Mouse (Mus musculus) forebrain, embryonic 12.5 days (tissue): Measurements from ENCODE around the gene Tox2. TPM values are rescaled to one million over a fixed set of nuclear protein-coding genes. Genes with fewer than 3 reads are reported as not detected.
A peak's percentile ranks its signal among the peaks of the same experiment; 100 is the strongest.

Source experiments
- ATAC-seq: fragments of 200-750 bp; cut with Nextera tagmentation; 2 replicates; pipeline ENCODE4 v1.8.0; 2017; ENCODE audit warnings: moderate TSS enrichment; ENCODE audit not compliant: low FRiP score
- H3K27ac ChIP-seq: fragments of 300-500 bp; sonication (generic); 2 replicates; pipeline ENCODE4 v1.5.1; 2016; ENCODE audit warnings: mild to moderate bottlenecking
- H3K27me3 ChIP-seq: fragments of 300-500 bp; sonication (generic); 2 replicates; pipeline ENCODE4 v1.6.1; 2016; ENCODE audit warnings: mild to moderate bottlenecking
- H3K36me3 ChIP-seq: fragments of 300-500 bp; sonication (generic); replicated peaks from 2 replicates; pipeline ENCODE4 v1.6.1; 2016; ENCODE audit warnings: mild to moderate bottlenecking
- H3K4me1 ChIP-seq: fragments of 300-500 bp; sonication (generic); 2 replicates; pipeline ENCODE4 v1.6.1; 2016
- H3K4me2 ChIP-seq: fragments of 300-500 bp; sonication (generic); 2 replicates; pipeline ENCODE4 v1.6.1; 2016; ENCODE audit warnings: mild to moderate bottlenecking, moderate library complexity
- H3K4me3 ChIP-seq: fragments of 300-500 bp; sonication (generic); replicated peaks from 2 replicates; pipeline ENCODE4 v1.5.1; 2016; ENCODE audit warnings: mild to moderate bottlenecking
- H3K9ac ChIP-seq: fragments of 300-500 bp; sonication (generic); 2 replicates; pipeline ENCODE4 v1.6.1; 2016; ENCODE audit warnings: mild to moderate bottlenecking
- H3K9me3 ChIP-seq: fragments of 300-500 bp; sonication (generic); 2 replicates; pipeline ENCODE4 v1.6.1; 2016
- WGBS: fragments of 180-500 bp; shearing (Covaris S2); methylation state at CpG from one replicate; pipeline ENCODE4 v1.1.7; 2016; 5-methylcytosine and 5-hydroxymethylcytosine counted together
- polyA plus RNA-seq: library from polyadenylated mRNA; unstranded; fragments of >200 nt; fragmentation: Nextera tagmentation; extraction: Ambion mirVana; gene quantifications from 2 replicates; pipeline ENCODE4 v1.2.1, GENCODE M21; 2016

Gene Tox2
- 27.2 and 31.6 TPM in 2 replicates for polyA plus RNA-seq

DNA sequence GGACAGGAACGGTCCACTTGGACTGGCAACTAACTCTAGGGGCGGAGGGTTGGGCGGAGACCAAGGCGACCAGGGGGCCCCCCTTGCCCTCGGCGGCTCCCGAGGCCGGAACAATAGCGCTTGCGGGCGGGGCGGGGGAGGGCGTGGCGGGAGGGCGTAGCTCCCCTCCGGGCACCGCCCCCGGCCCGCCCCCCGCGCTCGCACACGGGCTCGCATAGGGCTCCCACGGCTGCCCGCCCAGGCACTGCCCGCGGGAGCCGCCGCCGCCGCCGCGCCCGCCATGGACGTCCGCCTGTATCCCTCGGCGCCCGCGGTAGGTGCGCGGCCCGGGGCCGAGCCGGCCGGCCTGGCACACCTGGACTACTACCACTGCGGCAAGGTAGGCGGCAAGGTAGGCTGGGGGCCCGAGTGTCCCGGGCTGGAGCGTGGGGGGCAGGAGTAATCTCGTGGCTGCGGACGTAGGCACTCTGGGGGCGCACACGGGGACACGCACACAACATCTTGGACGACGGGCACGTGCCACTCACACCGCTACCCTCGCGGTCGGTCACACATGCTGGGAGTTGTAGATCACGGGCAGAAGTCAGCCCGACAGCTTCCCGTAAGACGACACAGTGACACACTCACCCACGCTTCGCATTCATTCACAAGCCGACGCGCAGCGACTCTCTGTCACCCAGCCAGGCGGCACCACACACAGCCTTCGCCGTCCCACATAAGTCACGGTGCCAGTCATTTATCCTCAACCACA is at the start of gene Tox2:
Tox2 (plus strand) TSS at position 242 of the 751 bp plus-strand sequence.
- Histone ChIP-seq H3K9me3 (peaks cover 9% of the 10 kb centered on the region; the same call in 1 of the 2 replicates), H3K27me3 (peaks cover 22% of the 10 kb centered on the region; the same call in 1 of the 2 replicates), H3K4me3 (peak within 1 kb of the TSS; percentile 67), H3K9ac (peak within 1 kb of the TSS; percentile 80), H3K27ac (peak within 1 kb of the TSS; percentile 83), H3K4me2 (peak within 1 kb of the TSS; percentile 91), H3K4me1 (peaks cover 45% of the 10 kb centered on the region), H3K36me3 (no peaks in the 10 kb centered on the region)
- ATAC-seq = peak; percentile 86
- WGBS = under 1% methylated on average over 63 of the region's 79 CpGs

DNA sequence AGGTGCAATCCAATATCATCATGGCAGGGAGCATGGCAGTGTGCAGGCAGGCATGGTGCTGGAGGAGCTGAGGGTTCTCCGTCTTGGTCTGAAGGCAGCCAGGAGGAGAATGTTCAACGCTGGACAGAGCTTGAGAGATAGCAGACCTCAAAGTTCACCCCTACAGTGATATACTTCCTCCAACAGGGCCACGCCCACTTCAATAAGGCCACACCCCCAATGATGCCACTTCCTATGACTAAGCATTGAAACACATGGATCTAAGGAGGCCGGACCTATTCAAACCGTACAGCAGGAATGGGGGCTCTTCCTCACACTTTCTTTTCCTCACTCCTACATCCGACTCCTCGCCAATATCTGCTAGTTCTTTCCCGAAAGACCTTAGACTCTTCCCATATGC is 48.3 kb upstream of the Tox2 start:
- Histone ChIP-seq H3K4me3 (no peak overlapping the region), H3K4me2 (no peak overlapping the region), H3K9ac (no peak overlapping the region), H3K9me3 (no peaks in the 10 kb centered on the region), H3K27ac (no peak overlapping the region), H3K36me3 (no peaks in the 10 kb centered on the region), H3K27me3 (no peaks in the 10 kb centered on the region), H3K4me1 (peaks cover 24% of the 10 kb centered on the region)
- 88% methylated on average over 8 of the region's 8 CpGs for WGBS
- no peak for ATAC-seq

DNA sequence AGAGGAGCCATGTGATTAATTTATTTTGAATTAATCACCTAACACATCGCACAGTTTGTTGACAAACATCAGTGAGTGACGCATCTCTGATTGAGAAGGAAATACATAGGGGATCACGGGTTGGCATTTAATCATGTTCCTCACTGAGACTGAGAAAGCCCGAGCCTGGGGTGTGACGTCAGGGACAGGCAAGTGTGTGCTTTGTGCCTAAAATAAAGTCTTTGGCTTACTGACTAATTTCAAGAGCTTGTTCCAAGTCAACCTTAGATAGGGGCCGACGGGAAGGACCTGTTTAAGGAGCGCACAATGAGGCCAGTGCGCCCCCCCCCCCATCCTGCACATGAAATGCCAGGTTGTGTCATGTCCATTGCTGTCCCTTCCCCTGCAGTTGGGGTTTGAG is 43.9 kb upstream of the Tox2 start:
- no peak overlapping the region for H3K9ac ChIP-seq
- H3K4me2 ChIP-seq = no peak overlapping the region
- H3K4me1 ChIP-seq = no peaks in the 10 kb centered on the region
- ATAC-seq = no peak
- H3K9me3 ChIP-seq = no peaks in the 10 kb centered on the region
- no peak overlapping the region for H3K27ac ChIP-seq
- no peaks in the 10 kb centered on the region for H3K36me3 ChIP-seq
- H3K27me3 ChIP-seq = no peaks in the 10 kb centered on the region
- no peak overlapping the region for H3K4me3 ChIP-seq
- 92% methylated on average over 9 of the region's 9 CpGs for WGBS

DNA sequence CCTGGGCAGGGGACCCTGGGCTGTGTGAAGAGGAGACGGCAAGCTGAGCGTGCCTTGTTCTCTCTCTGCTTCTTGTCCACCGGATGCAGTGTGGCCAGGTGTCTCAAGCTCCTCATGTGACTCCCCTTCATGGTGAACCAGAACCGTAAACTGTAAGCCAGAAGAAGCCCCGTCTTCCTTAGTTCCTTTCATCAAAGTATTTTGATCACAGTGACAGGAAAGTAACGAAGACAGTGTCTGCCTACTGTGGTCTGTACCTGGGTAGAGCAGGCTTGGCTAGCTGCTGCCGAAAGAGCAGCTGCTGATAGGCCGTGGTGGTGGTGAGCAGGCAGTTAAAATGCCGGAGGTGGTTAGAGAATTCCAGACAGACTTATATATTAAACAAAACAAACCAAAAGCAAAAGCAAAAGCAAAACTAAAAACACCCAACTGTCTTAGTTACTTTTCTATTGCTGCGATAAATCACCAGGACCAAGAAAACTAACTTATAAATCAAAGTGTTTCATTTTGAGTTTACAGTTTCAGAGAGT is 38.4 kb upstream of the Tox2 start:
- Histone ChIP-seq H3K27me3 (no peaks in the 10 kb centered on the region; the same call in 1 of the 2 replicates), H3K36me3 (no peaks in the 10 kb centered on the region), H3K4me2 (no peak overlapping the region), H3K4me3 (no peak overlapping the region), H3K27ac (no peak overlapping the region), H3K9ac (no peak overlapping the region), H3K4me1 (peaks cover 13% of the 10 kb centered on the region), H3K9me3 (no peaks in the 10 kb centered on the region)
- ATAC-seq = no peak
- 93% methylated on average over 10 of the region's 10 CpGs for WGBS

GRCm38 (mm10) chr2:163166067-163166805 is 36.7 kb upstream of the Tox2 start:
- Histone ChIP-seq H3K36me3 (no peaks in the 10 kb centered on the region), H3K9ac (no peak overlapping the region), H3K27me3 (no peaks in the 10 kb centered on the region; the same call in 1 of the 2 replicates), H3K9me3 (no peaks in the 10 kb centered on the region), H3K4me2 (no peak overlapping the region), H3K4me3 (no peak overlapping the region), H3K4me1 (peaks cover 14% of the 10 kb centered on the region), H3K27ac (no peak overlapping the region)
- 65% methylated on average over 13 of the region's 13 CpGs for WGBS
- ATAC-seq = peak; percentile 64

DNA sequence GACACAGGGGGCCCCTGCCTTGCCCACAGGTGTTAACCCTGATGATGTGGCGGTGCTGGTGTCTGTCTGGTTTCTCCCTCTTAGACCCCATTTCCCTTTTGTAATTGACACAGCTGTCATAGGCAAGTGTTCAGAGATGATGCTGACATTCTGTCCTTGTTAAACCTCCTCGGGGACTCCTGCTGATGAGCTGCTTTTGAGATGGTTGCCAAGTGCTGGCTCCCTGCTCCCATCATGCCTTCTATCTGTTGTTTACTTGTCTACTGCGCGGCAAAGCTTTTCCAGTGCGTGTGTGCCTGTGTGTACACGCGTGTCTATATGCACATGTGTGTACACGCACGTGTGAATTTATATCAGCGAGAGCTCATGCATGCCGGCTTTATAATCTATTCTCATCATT is 31.0 kb upstream of the Tox2 start:
- Histone ChIP-seq H3K9me3 (no peaks in the 10 kb centered on the region), H3K4me2 (no peak overlapping the region), H3K36me3 (no peaks in the 10 kb centered on the region), H3K4me3 (no peak overlapping the region), H3K27ac (no peak overlapping the region), H3K27me3 (peaks cover 3% of the 10 kb centered on the region; the same call in 1 of the 2 replicates), H3K4me1 (peaks cover 7% of the 10 kb centered on the region), H3K9ac (no peak overlapping the region)
- 92% methylated on average over 11 of the region's 11 CpGs for WGBS
- no peak for ATAC-seq

DNA sequence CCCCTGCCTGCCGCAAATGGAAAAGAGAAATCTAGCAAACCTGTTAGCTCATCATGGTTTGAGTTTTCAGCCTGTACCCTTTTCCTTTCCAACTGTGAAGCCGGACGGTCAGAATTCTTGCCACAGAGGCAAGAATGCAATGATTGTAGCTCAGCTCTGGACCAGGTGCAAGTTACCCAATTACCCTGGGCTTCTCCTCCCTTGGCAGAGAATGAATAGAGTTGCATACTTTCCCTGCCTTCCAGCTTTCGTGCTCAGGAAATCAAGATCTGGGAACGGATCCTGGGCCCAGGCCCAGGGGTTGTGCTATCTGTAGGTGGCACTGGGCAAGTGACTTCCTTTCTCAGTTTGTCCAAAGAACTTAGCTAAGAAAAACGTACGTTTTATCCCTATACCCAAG is 28.9 kb upstream of the Tox2 start:
- WGBS = 69% methylated on average over 7 of the region's 7 CpGs
- 0 out of 2 replicates have a peak, but pooled peaks cover 3% of the 10 kb centered on the region for H3K27me3 ChIP-seq

DNA sequence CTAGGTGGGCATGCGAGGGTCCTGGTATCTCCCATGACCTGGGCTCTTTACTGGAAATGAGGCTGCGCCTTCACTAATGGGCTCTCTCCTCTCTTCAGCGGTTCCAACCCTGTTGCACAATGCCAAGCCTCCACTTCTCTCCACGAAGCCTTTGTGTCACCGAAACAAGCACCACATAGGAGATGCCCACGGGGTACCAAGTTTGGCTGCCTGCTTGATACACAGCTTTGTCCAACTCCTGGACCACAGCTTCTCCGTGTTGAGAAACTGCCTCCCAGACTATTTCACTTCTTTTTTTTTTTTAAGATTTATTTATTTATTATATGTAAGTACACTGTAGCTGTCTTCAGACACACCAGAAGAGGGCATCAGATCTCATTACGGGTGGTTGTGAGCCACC is 27.1 kb upstream of the Tox2 start:
- Histone ChIP-seq H3K9ac (no peak overlapping the region), H3K27me3 (0 out of 2 replicates have a peak, but pooled peaks cover 3% of the 10 kb centered on the region), H3K4me1 (no peaks in the 10 kb centered on the region; the same call in 1 of the 2 replicates), H3K27ac (no peak overlapping the region), H3K4me2 (no peak overlapping the region), H3K36me3 (no peaks in the 10 kb centered on the region), H3K4me3 (no peak overlapping the region), H3K9me3 (no peaks in the 10 kb centered on the region)
- 91% methylated on average over 8 of the region's 8 CpGs for WGBS
- no peak for ATAC-seq

More for the DNA sequence above, 28.9 kb upstream of the Tox2 start:
- no peak for ATAC-seq
- Histone ChIP-seq H3K4me3 (no peak overlapping the region), H3K9me3 (no peaks in the 10 kb centered on the region), H3K4me2 (no peak overlapping the region), H3K4me1 (peaks cover 6% of the 10 kb centered on the region), H3K27ac (no peak overlapping the region), H3K9ac (no peak overlapping the region), H3K36me3 (no peaks in the 10 kb centered on the region)

DNA sequence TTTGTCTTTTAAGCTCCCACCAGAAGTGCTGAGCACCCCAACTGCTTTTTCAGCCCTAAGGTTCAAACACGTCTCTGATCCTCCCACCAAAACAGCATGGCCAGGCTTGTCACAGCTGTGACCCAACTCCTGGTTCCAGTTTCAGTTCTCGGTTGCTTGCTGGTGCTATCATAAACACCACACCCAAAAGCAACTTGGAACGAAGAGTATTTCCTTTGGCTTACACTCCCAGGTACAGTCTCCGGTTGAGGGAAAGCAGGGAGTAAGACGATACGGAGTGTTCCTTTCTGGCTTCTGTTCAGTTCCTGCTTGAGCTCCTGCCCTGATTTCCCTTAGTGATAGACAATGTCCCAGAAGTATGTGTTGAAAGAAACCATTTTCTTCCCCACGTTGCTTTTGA is 26.4 kb upstream of the Tox2 start:
- H3K4me2 ChIP-seq = no peak overlapping the region
- no peak for ATAC-seq
- H3K9ac ChIP-seq = no peak overlapping the region
- no peaks in the 10 kb centered on the region for H3K36me3 ChIP-seq
- no peak overlapping the region for H3K27ac ChIP-seq
- 0 out of 2 replicates have a peak, but pooled peaks cover 3% of the 10 kb centered on the region for H3K27me3 ChIP-seq
- no peak overlapping the region for H3K4me3 ChIP-seq
- H3K9me3 ChIP-seq = no peaks in the 10 kb centered on the region
- H3K4me1 ChIP-seq = no peaks in the 10 kb centered on the region; the same call in 1 of the 2 replicates
- 84% methylated on average over 7 of the region's 7 CpGs for WGBS

GRCm38 (mm10) chr2:163187552-163187951 is 15.4 kb upstream of the Tox2 start:
- H3K27me3 ChIP-seq = no peaks in the 10 kb centered on the region
- H3K4me1 ChIP-seq = peaks cover 26% of the 10 kb centered on the region
- H3K27ac ChIP-seq = no peak overlapping the region
- no peak overlapping the region for H3K4me2 ChIP-seq
- no peak overlapping the region for H3K9ac ChIP-seq
- H3K4me3 ChIP-seq = no peak overlapping the region
- 64% methylated on average over 11 of the region's 11 CpGs for WGBS
- no peaks in the 10 kb centered on the region for H3K36me3 ChIP-seq
- ATAC-seq = no peak
- no peaks in the 10 kb centered on the region for H3K9me3 ChIP-seq

GRCm38 (mm10) chr2:163189596-163189995 is 13.3 kb upstream of the Tox2 start:
- H3K9ac ChIP-seq = no peak overlapping the region
- peak overlapping the region; percentile 26 for H3K4me2 ChIP-seq
- no peaks in the 10 kb centered on the region for H3K36me3 ChIP-seq
- 5% methylated on average over 5 of the region's 5 CpGs for WGBS
- H3K27ac ChIP-seq = peak overlapping the region; percentile 75
- H3K4me1 ChIP-seq = peaks cover 43% of the 10 kb centered on the region
- peak; percentile 39 for ATAC-seq
- H3K4me3 ChIP-seq = no peak overlapping the region
- H3K27me3 ChIP-seq = no peaks in the 10 kb centered on the region
- H3K9me3 ChIP-seq = no peaks in the 10 kb centered on the region

DNA sequence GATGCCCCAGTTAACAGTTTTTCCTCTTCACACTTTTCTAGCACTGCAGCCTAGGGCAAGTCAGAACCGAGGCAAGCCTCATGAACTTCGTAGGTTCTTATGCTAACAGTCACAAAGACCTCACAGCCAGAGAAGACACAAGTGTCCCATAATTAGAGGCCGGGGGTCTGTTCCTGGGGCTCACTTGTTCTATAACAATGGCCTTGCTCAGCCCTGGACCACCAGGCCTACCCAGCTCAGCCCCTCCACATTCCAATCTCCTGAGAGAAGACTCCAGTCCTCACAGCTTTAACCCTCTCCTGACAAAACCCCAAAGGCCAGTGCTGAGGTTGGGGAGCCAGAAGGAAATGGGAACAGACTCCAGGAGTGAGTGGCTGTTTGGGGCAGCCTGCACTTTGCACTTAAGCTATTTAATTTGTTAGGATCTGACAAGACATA is 12.9 kb upstream of the Tox2 start:
- Histone ChIP-seq H3K27me3 (no peaks in the 10 kb centered on the region), H3K4me1 (peaks cover 47% of the 10 kb centered on the region), H3K4me3 (no peak overlapping the region), H3K27ac (peak overlapping the region; percentile 75), H3K9me3 (no peaks in the 10 kb centered on the region), H3K9ac (no peak overlapping the region), H3K4me2 (peak overlapping the region; percentile 26), H3K36me3 (no peaks in the 10 kb centered on the region)
- peak; percentile 81 for ATAC-seq
- 5% methylated on average over 3 of the region's 3 CpGs for WGBS
